ENCODE assay signal across 8 mouse cellular contexts in the genomic region with DNA sequence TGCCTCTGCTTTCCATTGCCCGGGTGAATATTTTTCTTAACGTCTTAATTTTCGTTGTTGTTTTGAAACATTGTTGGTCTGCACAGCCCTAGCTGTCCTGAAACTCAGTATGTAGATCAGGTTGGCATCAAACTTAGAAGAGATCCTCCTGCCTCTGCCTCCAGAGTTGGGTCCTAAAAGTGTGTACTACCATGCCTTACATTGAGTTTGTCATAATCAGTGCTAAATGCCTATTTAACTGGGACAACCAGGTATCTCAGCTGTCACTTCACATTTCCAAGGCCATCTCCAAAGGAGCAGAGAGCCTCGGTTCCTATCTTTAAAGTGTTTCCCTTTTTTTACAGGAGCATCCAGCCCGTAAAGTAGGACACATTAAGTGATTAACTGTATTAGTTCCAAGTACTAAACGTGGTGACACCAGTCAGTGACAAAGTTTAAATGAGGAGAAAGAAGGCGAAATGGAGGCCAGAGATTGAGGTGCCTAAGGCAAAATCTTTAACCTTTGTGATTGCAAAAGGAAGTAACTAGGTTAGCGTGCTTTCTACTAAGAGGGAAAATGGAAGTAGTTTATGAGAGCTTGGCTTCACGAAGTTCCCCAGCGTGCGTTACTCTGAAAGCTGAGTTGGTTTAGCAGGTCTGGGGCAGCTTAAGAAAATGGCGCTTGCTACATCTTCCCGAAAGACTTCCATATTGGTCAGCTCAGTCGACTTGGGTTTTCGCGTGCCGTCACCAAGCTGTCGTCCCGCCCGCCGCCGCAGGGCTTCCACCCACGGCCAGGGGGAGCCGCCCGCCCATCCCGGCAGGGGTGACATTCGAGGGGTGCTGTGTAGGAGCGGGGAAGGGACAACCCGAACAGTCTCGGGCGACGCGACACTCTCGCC. TPM values are rescaled to one million over a fixed set of nuclear protein-coding genes. Genes with fewer than 3 reads are reported as not detected.
DNase-seq lines count a peak whose midpoint lies in the region; ATAC-seq and TF ChIP-seq lines count a peak whose summit lies in the region.

No protein-coding gene starts in this region.

- H3K9me3 ChIP-seq in heart, embryonic 11.5 days (replicated peaks; ENCODE audit: control insufficient read depth, low read length) = no peaks in the 10 kb centered on the region
- no peaks in the 10 kb centered on the region for H3K9me3 ChIP-seq in ES-E14 (ENCODE audit: control insufficient read depth, insufficient read depth, low read depth, low read length)
- no peaks in the 10 kb centered on the region for H3K9me3 ChIP-seq in limb, embryonic 12.5 days

- 16% methylated on average over 34 of the region's 34 CpGs for WGBS in heart, embryonic 11.5 days (ENCODE audit: insufficient replicate concordance)
- 15% methylated on average over 34 of the region's 34 CpGs for WGBS in limb, embryonic 12.5 days
- 13% methylated on average over 34 of the region's 34 CpGs for WGBS in olfactory bulb, adult 2 months

- in situ Hi-C loops in ES-E14 (cut with MboI; ENCODE audit: low sequenced_read_pairs in 2 of 2, unreplicated experiment in 2 of 2) = no loop called here

- no peaks in the 10 kb centered on the region for H3K27me3 ChIP-seq in heart, embryonic 11.5 days (ENCODE audit: control insufficient read depth, insufficient read depth, low read length)
- H3K27me3 ChIP-seq in limb, embryonic 12.5 days = no peaks in the 10 kb centered on the region

- TF ChIP-seq CTCF in olfactory bulb, adult 2 months (IDR thresholded peaks at IDR 0.05; ENCODE audit: insufficient read depth, low read depth, low read length) = peak; percentile 66

- H3K4me3 ChIP-seq in heart, embryonic 11.5 days (ENCODE audit: low read depth, low read length) = peak overlapping the region; percentile 47
- H3K4me3 ChIP-seq in ES-E14 (ENCODE audit: insufficient read depth in 1 of 2, low read depth in 1 of 2, low read length in 2 of 2, poor library complexity in 1 of 2, severe bottlenecking in 1 of 2) = peak overlapping the region; percentile 78 to 88
- peak overlapping the region; percentile 80 for H3K4me3 ChIP-seq in limb, embryonic 12.5 days (replicated peaks)
- peak overlapping the region; percentile 50 for H3K4me3 ChIP-seq in olfactory bulb, adult 2 months (ENCODE audit: insufficient read depth, low read depth, low read length)

- H3K4me2 ChIP-seq in heart, embryonic 11.5 days = peak overlapping the region; percentile 67
- H3K4me2 ChIP-seq in limb, embryonic 12.5 days = peak overlapping the region; percentile 62

- H3K9ac ChIP-seq in heart, embryonic 11.5 days (ENCODE audit: low read depth, low read length) = peak overlapping the region; percentile 80
- H3K9ac ChIP-seq in ES-E14 (ENCODE audit: insufficient read depth, low read depth, low read length, poor library complexity, severe bottlenecking) = peak overlapping the region; percentile 98
- H3K9ac ChIP-seq in limb, embryonic 12.5 days (replicated peaks) = peak overlapping the region; percentile 90

- DNase-seq in heart, adult 9 months (ENCODE audit: low spot score in 2 of 2) = no peak
- no peak for DNase-seq in ES-E14 (ENCODE audit: low read depth, low spot score)
- DNase-seq in adrenal gland, postnatal 25 days = no peak
- no peak for DNase-seq in left cerebral cortex, adult 11 months (ENCODE audit: low spot score)

- H3K4me1 ChIP-seq in heart, embryonic 11.5 days (ENCODE audit: control insufficient read depth, insufficient read depth, low read length) = 0 out of 2 replicates have a peak, but pooled peaks cover 7% of the 10 kb centered on the region
- peaks cover 14 to 19% of the 10 kb centered on the region in 2 experiments; a peak in 3 of 4 replicates for H3K4me1 ChIP-seq in ES-E14 (ENCODE audit: control insufficient read depth in 2 of 2, insufficient read depth in 2 of 2, low read length in 2 of 2, poor library complexity in 1 of 2)
- H3K4me1 ChIP-seq in limb, embryonic 12.5 days (replicated peaks) = peaks cover 40% of the 10 kb centered on the region
- peaks cover 16% of the 10 kb centered on the region for H3K4me1 ChIP-seq in olfactory bulb, adult 2 months (ENCODE audit: control insufficient read depth, insufficient read depth, low read length)

- peak; percentile 3 for ATAC-seq in heart, embryonic 11.5 days (replicated peaks; ENCODE audit: insufficient number of reproducible peaks, low FRiP score, low TSS enrichment)
- ATAC-seq in erythroid progenitor cell, adult 5-6 weeks (replicated peaks; ENCODE audit: low FRiP score, poor library complexity, severe bottlenecking) = peak; percentile 63
- ATAC-seq in limb, embryonic 12.5 days (ENCODE audit: insufficient number of reproducible peaks, insufficient read depth, low FRiP score, low TSS enrichment, low read depth) = no peak

- peak overlapping the region; percentile 99 for H3K27ac ChIP-seq in heart, embryonic 11.5 days (ENCODE audit: low read depth, low read length)
- peak overlapping the region; percentile 98 for H3K27ac ChIP-seq in ES-E14 (ENCODE audit: insufficient read depth, low read depth, low read length, poor library complexity, severe bottlenecking)
- peak overlapping the region; percentile 100 for H3K27ac ChIP-seq in limb, embryonic 12.5 days
- H3K27ac ChIP-seq in olfactory bulb, adult 2 months (ENCODE audit: insufficient read depth, low read depth, low read length) = peak overlapping the region; percentile 96

- H3K36me3 ChIP-seq in heart, embryonic 11.5 days (ENCODE audit: control insufficient read depth, insufficient read depth, low read length) = peaks cover 21% of the 10 kb centered on the region
- peaks cover 19% of the 10 kb centered on the region for H3K36me3 ChIP-seq in ES-E14 (ENCODE audit: control insufficient read depth, insufficient read depth, low read length, poor library complexity, severe bottlenecking)
- H3K36me3 ChIP-seq in limb, embryonic 12.5 days = peaks cover 26% of the 10 kb centered on the region

- no peak for TF ChIP-seq POLR2A in olfactory bulb, adult 2 months (IDR thresholded peaks at IDR 0.05; ENCODE audit: insufficient read depth, low read depth, low read length)

TF ChIP-seq in ES-E14, 5 proteins besides CTCF, POLR2A, EP300 and RAD21 (continues in another document):
- TF ChIP-seq CHD2 (IDR thresholded peaks at IDR 0.05; ENCODE audit: low read depth, low read length) = no peak
- TF ChIP-seq HCFC1 (IDR thresholded peaks at IDR 0.05; ENCODE audit: borderline replicate concordance, insufficient read depth, low read length) = peak; percentile 73; the same call in 1 of the 2 replicates
- no peak for TF ChIP-seq ZNF384 (IDR thresholded peaks at IDR 0.05; ENCODE audit: low read depth, low read length)

RNA-seq across cellular contexts. Expression of gene Sp1, which starts 1.1 kb away (rescaled TPM):
- 7.5 and 8.1 TPM in 2 replicates for polyA plus RNA-seq in heart, embryonic 11.5 days (2014; fragmentation: Nextera tagmentation; extraction: Ambion mirVana)
- total RNA-seq in ES-E14 (2012; rRNA removed) = 93.4 and 130 TPM in 2 replicates
- 80.5 and 94.1 TPM in 2 replicates for total RNA-seq in erythroid progenitor cell, adult 5-6 weeks (2015; ENCODE audit: low replicate concordance)
- 70.4 and 79.1 TPM in 2 replicates for total RNA-seq in erythroid progenitor cell, adult 5-6 weeks (2017; ENCODE audit: low replicate concordance)
- polyA plus RNA-seq in limb, embryonic 12.5 days (2016; fragmentation: Nextera tagmentation; extraction: Ambion mirVana) = 11.1 and 12.1 TPM in 2 replicates
- polyA plus RNA-seq in olfactory bulb, adult 2 months (2012; ENCODE audit: insufficient read depth, insufficient read length, low replicate concordance, missing spikeins) = 98.4 TPM in 1 of 2 replicates, not detected in the other
- 49.9 and 82.8 TPM in 2 replicates for total RNA-seq in adrenal gland, postnatal 25 days (2021)

RNA-seq across cellular contexts. Expression of gene Sp7, which starts 37.9 kb away (rescaled TPM):
- polyA plus RNA-seq in heart, embryonic 11.5 days (2014; fragmentation: Nextera tagmentation; extraction: Ambion mirVana) = 0.20 and 0.52 TPM in 2 replicates
- total RNA-seq in ES-E14 (2012; rRNA removed) = 0.09 TPM in 1 of 2 replicates, not detected in the other
- total RNA-seq in erythroid progenitor cell, adult 5-6 weeks (2015; ENCODE audit: low replicate concordance) = not detected in 2 replicates
- not detected in 2 replicates for total RNA-seq in erythroid progenitor cell, adult 5-6 weeks (2017; ENCODE audit: low replicate concordance)
- 3.1 and 4.3 TPM in 2 replicates for polyA plus RNA-seq in limb, embryonic 12.5 days (2016; fragmentation: Nextera tagmentation; extraction: Ambion mirVana)
- not detected in 2 replicates for polyA plus RNA-seq in olfactory bulb, adult 2 months (2012; ENCODE audit: insufficient read depth, insufficient read length, low replicate concordance, missing spikeins)
- 0.15 TPM in 1 of 2 replicates, not detected in the other for total RNA-seq in adrenal gland, postnatal 25 days (2021)

RNA-seq across cellular contexts. Expression of gene Amhr2, which starts 40.3 kb away (rescaled TPM):
- 0.93 and 1.2 TPM in 2 replicates for polyA plus RNA-seq in heart, embryonic 11.5 days (2014; fragmentation: Nextera tagmentation; extraction: Ambion mirVana)
- 5.6 and 16.5 TPM in 2 replicates for total RNA-seq in ES-E14 (2012; rRNA removed)
- total RNA-seq in erythroid progenitor cell, adult 5-6 weeks (2015; ENCODE audit: low replicate concordance) = not detected in 2 replicates
- total RNA-seq in erythroid progenitor cell, adult 5-6 weeks (2017; ENCODE audit: low replicate concordance) = 3.6 TPM in 1 of 2 replicates, not detected in the other
- 0.48 TPM in 1 of 2 replicates, not detected in the other for polyA plus RNA-seq in limb, embryonic 12.5 days (2016; fragmentation: Nextera tagmentation; extraction: Ambion mirVana)
- not detected in 2 replicates for polyA plus RNA-seq in olfactory bulb, adult 2 months (2012; ENCODE audit: insufficient read depth, insufficient read length, low replicate concordance, missing spikeins)
- 1.4 and 1.9 TPM in 2 replicates for total RNA-seq in adrenal gland, postnatal 25 days (2021)

RNA-seq across cellular contexts. Expression of gene Prr13, which starts 54.0 kb away (rescaled TPM):
- 124 and 139 TPM in 2 replicates for polyA plus RNA-seq in heart, embryonic 11.5 days (2014; fragmentation: Nextera tagmentation; extraction: Ambion mirVana)
- 13.2 and 26.3 TPM in 2 replicates for total RNA-seq in ES-E14 (2012; rRNA removed)
- 45.4 and 56.6 TPM in 2 replicates for total RNA-seq in erythroid progenitor cell, adult 5-6 weeks (2015; ENCODE audit: low replicate concordance)
- total RNA-seq in erythroid progenitor cell, adult 5-6 weeks (2017; ENCODE audit: low replicate concordance) = 18.6 and 49.4 TPM in 2 replicates
- 66.1 and 68.1 TPM in 2 replicates for polyA plus RNA-seq in limb, embryonic 12.5 days (2016; fragmentation: Nextera tagmentation; extraction: Ambion mirVana)
- not detected in 2 replicates for polyA plus RNA-seq in olfactory bulb, adult 2 months (2012; ENCODE audit: insufficient read depth, insufficient read length, low replicate concordance, missing spikeins)
- 100 and 158 TPM in 2 replicates for total RNA-seq in adrenal gland, postnatal 25 days (2021)

RNA-seq across cellular contexts. Expression of gene Aaas, which starts 54.3 kb away (rescaled TPM):
- 62.9 and 64.9 TPM in 2 replicates for polyA plus RNA-seq in heart, embryonic 11.5 days (2014; fragmentation: Nextera tagmentation; extraction: Ambion mirVana)
- total RNA-seq in ES-E14 (2012; rRNA removed) = 69.2 and 86.0 TPM in 2 replicates
- total RNA-seq in erythroid progenitor cell, adult 5-6 weeks (2015; ENCODE audit: low replicate concordance) = 41.9 and 51.5 TPM in 2 replicates
- 18.2 and 49.8 TPM in 2 replicates for total RNA-seq in erythroid progenitor cell, adult 5-6 weeks (2017; ENCODE audit: low replicate concordance)
- 95.6 and 99.6 TPM in 2 replicates for polyA plus RNA-seq in limb, embryonic 12.5 days (2016; fragmentation: Nextera tagmentation; extraction: Ambion mirVana)
- polyA plus RNA-seq in olfactory bulb, adult 2 months (2012; ENCODE audit: insufficient read depth, insufficient read length, low replicate concordance, missing spikeins) = not detected in 2 replicates
- total RNA-seq in adrenal gland, postnatal 25 days (2021) = 14.4 and 24.0 TPM in 2 replicates
